Mouse (Mus musculus): Measurements from ENCODE around the gene Atrnl1. TPM values are rescaled to one million over a fixed set of nuclear protein-coding genes. Genes with fewer than 3 reads are reported as not detected.

Gene Atrnl1
- polyA plus RNA-seq, 1 experiment from 2014 or later, result 11.6 TPM

DNA sequence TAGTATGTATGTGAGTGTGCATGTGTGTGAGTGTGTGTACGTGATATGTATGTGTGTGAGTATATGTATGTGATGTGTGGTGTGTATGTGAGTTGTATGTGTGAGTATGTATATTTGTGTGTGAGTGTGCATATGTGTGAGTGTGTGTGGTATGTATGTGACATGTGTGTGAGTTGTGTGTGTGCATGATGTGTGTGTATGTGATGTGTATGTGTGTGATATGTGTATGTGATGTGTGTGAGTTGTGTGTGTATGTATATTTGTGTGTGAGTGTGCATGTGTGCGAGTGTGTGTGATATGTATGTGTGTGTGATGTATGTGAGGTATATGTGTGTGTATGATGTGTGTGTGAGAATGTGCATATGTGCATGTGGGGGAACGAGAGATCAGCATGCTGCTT is 326.0 kb downstream of the Atrnl1 start:
- no peak for ATAC-seq (ENCODE audit: low FRiP score, low TSS enrichment)

DNA sequence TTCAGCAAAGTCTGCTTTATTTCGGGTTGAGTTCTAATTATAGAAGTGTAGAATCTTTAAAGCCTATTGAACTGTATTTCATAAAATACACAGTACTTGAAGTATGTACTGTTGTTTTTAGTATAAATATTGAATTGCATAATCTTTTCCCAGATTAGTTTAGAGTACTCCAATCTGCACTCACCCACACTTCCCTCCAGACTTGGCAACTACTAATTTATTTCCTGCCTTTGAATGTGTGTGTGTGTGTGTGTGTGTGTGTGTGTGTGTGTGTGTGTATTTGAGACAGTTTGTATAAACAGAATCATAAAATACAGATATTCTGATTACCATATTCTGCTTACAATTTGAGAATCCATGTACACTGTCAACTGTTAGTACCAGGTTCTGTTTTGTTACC is 328.3 kb downstream of the Atrnl1 start:
- WGBS, result 90% methylated on average over 1 of the region's 1 CpGs
- ATAC-seq (ENCODE audit: low FRiP score, low TSS enrichment), result no peak
- Histone ChIP-seq H3K27ac (replicated peaks; ENCODE audit: low read depth, low read length) (no peak overlapping the region), H3K9ac (replicated peaks; ENCODE audit: low read length) (no peak overlapping the region), H3K4me1 (ENCODE audit: control insufficient read depth, insufficient read depth, low read length) (peaks cover 10% of the 10 kb centered on the region), H3K9me3 (ENCODE audit: control insufficient read depth, low read length) (no peaks in the 10 kb centered on the region; the same call in 1 of the 2 replicates), H3K36me3 (ENCODE audit: control insufficient read depth, insufficient read depth, low read length) (no peaks in the 10 kb centered on the region), H3K4me2 (ENCODE audit: low read length) (no peak overlapping the region), H3K27me3 (ENCODE audit: control insufficient read depth, insufficient read depth, low read length) (no peaks in the 10 kb centered on the region), H3K4me3 (replicated peaks; ENCODE audit: low read depth, low read length) (no peak overlapping the region)
- DNase-seq, result no peak

More for the DNA sequence above, 326.0 kb downstream of the Atrnl1 start:
- H3K4me2 ChIP-seq (ENCODE audit: low read length), result no peak overlapping the region
- no peak overlapping the region for H3K27ac ChIP-seq (replicated peaks; ENCODE audit: low read depth, low read length)
- no peaks in the 10 kb centered on the region for H3K36me3 ChIP-seq (ENCODE audit: control insufficient read depth, insufficient read depth, low read length)
- DNase-seq, result no peak
- no peak overlapping the region for H3K9ac ChIP-seq (replicated peaks; ENCODE audit: low read length)
- WGBS, result 88% methylated on average over 3 of the region's 3 CpGs
- peaks cover 6% of the 10 kb centered on the region for H3K4me1 ChIP-seq (ENCODE audit: control insufficient read depth, insufficient read depth, low read length)
- H3K9me3 ChIP-seq (ENCODE audit: control insufficient read depth, low read length), result no peaks in the 10 kb centered on the region; the same call in 1 of the 2 replicates
- H3K27me3 ChIP-seq (ENCODE audit: control insufficient read depth, insufficient read depth, low read length), result no peaks in the 10 kb centered on the region
- H3K4me3 ChIP-seq (replicated peaks; ENCODE audit: low read depth, low read length), result no peak overlapping the region

GRCm38 (mm10) chr19:57941529-57941928 is 330.7 kb downstream of the Atrnl1 start:
- DNase-seq, result peak; percentile 75
- H3K27me3 ChIP-seq (ENCODE audit: control insufficient read depth, insufficient read depth, low read length), result no peaks in the 10 kb centered on the region
- H3K4me1 ChIP-seq (ENCODE audit: control insufficient read depth, insufficient read depth, low read length), result peaks cover 10% of the 10 kb centered on the region
- H3K4me2 ChIP-seq (ENCODE audit: low read length), result no peak overlapping the region
- H3K9me3 ChIP-seq (ENCODE audit: control insufficient read depth, low read length), result no peaks in the 10 kb centered on the region; the same call in 1 of the 2 replicates
- no peak overlapping the region for H3K9ac ChIP-seq (replicated peaks; ENCODE audit: low read length)
- no peak for ATAC-seq (ENCODE audit: low FRiP score, low TSS enrichment)
- H3K4me3 ChIP-seq (replicated peaks; ENCODE audit: low read depth, low read length), result no peak overlapping the region
- peak overlapping the region; percentile 21; the same call in 1 of the 2 replicates for H3K27ac ChIP-seq (replicated peaks; ENCODE audit: low read depth, low read length)
- WGBS, result 51% methylated on average over 8 of the region's 8 CpGs
- no peaks in the 10 kb centered on the region for H3K36me3 ChIP-seq (ENCODE audit: control insufficient read depth, insufficient read depth, low read length)

DNA sequence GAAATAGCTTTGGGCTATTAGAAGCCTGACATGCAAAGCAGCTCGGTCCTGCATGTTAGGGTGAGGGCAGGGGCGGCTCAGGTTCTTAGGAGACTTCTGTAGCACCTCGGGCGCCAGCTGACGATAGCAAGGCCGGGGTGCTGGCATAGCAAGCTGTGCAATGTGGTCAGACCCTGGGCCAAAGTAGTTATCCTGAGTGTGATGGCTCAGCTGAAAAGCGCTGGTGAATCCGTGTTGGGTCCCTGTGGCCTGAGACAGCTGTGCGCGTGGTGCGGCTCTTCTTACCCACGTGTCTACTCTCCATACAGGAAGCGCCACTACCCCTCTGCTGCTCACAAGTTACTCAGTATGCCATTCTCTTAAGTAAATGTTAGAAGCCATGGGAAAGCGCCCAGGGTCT is 331.4 kb downstream of the Atrnl1 start:
- Histone ChIP-seq H3K27me3 (ENCODE audit: control insufficient read depth, insufficient read depth, low read length) (no peaks in the 10 kb centered on the region), H3K27ac (replicated peaks; ENCODE audit: low read depth, low read length) (no peak overlapping the region; the same call in 1 of the 2 replicates), H3K4me2 (ENCODE audit: low read length) (no peak overlapping the region), H3K9ac (replicated peaks; ENCODE audit: low read length) (no peak overlapping the region), H3K4me1 (ENCODE audit: control insufficient read depth, insufficient read depth, low read length) (peaks cover 10% of the 10 kb centered on the region), H3K9me3 (ENCODE audit: control insufficient read depth, low read length) (no peaks in the 10 kb centered on the region; the same call in 1 of the 2 replicates), H3K36me3 (ENCODE audit: control insufficient read depth, insufficient read depth, low read length) (no peaks in the 10 kb centered on the region), H3K4me3 (replicated peaks; ENCODE audit: low read depth, low read length) (no peak overlapping the region)
- 88% methylated on average over 14 of the region's 14 CpGs for WGBS
- DNase-seq (no peak), ATAC-seq (ENCODE audit: low FRiP score, low TSS enrichment) (no peak)

GRCm38 (mm10) chr19:57943308-57943707 is 332.5 kb downstream of the Atrnl1 start:
- no peak overlapping the region for H3K4me3 ChIP-seq (replicated peaks; ENCODE audit: low read depth, low read length)
- H3K4me2 ChIP-seq (ENCODE audit: low read length), result no peak overlapping the region
- no peak overlapping the region for H3K27ac ChIP-seq (replicated peaks; ENCODE audit: low read depth, low read length)
- peaks cover 10% of the 10 kb centered on the region for H3K4me1 ChIP-seq (ENCODE audit: control insufficient read depth, insufficient read depth, low read length)
- no peaks in the 10 kb centered on the region; the same call in 1 of the 2 replicates for H3K9me3 ChIP-seq (ENCODE audit: control insufficient read depth, low read length)
- no peaks in the 10 kb centered on the region for H3K36me3 ChIP-seq (ENCODE audit: control insufficient read depth, insufficient read depth, low read length)
- no peak overlapping the region for H3K9ac ChIP-seq (replicated peaks; ENCODE audit: low read length)
- WGBS, result 68% methylated on average over 2 of the region's 2 CpGs
- ATAC-seq (ENCODE audit: low FRiP score, low TSS enrichment), result no peak
- no peaks in the 10 kb centered on the region for H3K27me3 ChIP-seq (ENCODE audit: control insufficient read depth, insufficient read depth, low read length)
- DNase-seq, result no peak

GRCm38 (mm10) chr19:57944680-57945079 is 333.8 kb downstream of the Atrnl1 start:
- Histone ChIP-seq H3K4me2 (ENCODE audit: low read length) (no peak overlapping the region), H3K27me3 (ENCODE audit: control insufficient read depth, insufficient read depth, low read length) (no peaks in the 10 kb centered on the region), H3K9me3 (ENCODE audit: control insufficient read depth, low read length) (no peaks in the 10 kb centered on the region; the same call in 1 of the 2 replicates), H3K36me3 (ENCODE audit: control insufficient read depth, insufficient read depth, low read length) (no peaks in the 10 kb centered on the region), H3K27ac (replicated peaks; ENCODE audit: low read depth, low read length) (no peak overlapping the region), H3K4me3 (replicated peaks; ENCODE audit: low read depth, low read length) (no peak overlapping the region), H3K4me1 (ENCODE audit: control insufficient read depth, insufficient read depth, low read length) (peaks cover 10% of the 10 kb centered on the region), H3K9ac (replicated peaks; ENCODE audit: low read length) (no peak overlapping the region)
- no peak for ATAC-seq (ENCODE audit: low FRiP score, low TSS enrichment)
- WGBS, result 83% methylated on average over 6 of the region's 6 CpGs
- DNase-seq, result no peak

DNA sequence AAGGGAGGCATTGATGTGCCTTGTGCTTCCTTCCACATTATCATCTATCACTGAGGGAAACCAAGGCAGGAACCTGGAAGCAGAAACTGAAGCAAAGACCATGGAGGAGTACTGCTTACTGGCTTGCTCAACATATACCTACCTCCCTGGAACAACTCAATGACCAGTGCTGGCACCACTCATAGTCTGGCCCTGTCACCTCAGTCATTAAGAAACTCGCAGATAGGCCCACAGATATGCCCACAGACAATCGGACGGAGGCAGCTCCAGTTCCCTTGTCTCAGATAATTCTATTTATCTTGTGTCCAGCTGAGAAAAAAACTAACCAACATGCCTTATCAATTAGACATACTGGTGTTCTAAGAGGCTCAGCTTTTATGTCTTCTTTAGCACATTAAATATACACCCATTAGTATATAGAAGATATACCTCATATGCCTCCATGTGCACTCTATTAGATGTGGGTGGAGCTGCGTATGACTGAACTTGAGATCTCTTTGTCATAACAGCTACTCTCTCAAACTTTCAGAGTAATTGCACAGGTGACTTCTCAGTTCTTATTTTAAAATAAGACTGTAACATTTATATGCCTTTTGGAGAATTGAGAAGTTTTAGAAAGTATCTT is 334.9 kb downstream of the Atrnl1 start:
- Histone ChIP-seq H3K27me3 (ENCODE audit: control insufficient read depth, insufficient read depth, low read length) (no peaks in the 10 kb centered on the region), H3K27ac (replicated peaks; ENCODE audit: low read depth, low read length) (no peak overlapping the region), H3K36me3 (ENCODE audit: control insufficient read depth, insufficient read depth, low read length) (no peaks in the 10 kb centered on the region), H3K9me3 (ENCODE audit: control insufficient read depth, low read length) (no peaks in the 10 kb centered on the region), H3K4me1 (ENCODE audit: control insufficient read depth, insufficient read depth, low read length) (peaks cover 10% of the 10 kb centered on the region), H3K9ac (replicated peaks; ENCODE audit: low read length) (no peak overlapping the region), H3K4me2 (ENCODE audit: low read length) (no peak overlapping the region), H3K4me3 (replicated peaks; ENCODE audit: low read depth, low read length) (no peak overlapping the region)
- ATAC-seq (ENCODE audit: low FRiP score, low TSS enrichment), result no peak
- DNase-seq, result no peak
- 97% methylated on average over 4 of the region's 4 CpGs for WGBS

GRCm38 (mm10) chr19:57948489-57948888 is 337.7 kb downstream of the Atrnl1 start:
- H3K27ac ChIP-seq (replicated peaks; ENCODE audit: low read depth, low read length), result no peak overlapping the region
- ATAC-seq (ENCODE audit: low FRiP score, low TSS enrichment) (no peak), DNase-seq (no peak)
- no peak overlapping the region for H3K9ac ChIP-seq (replicated peaks; ENCODE audit: low read length)
- no peaks in the 10 kb centered on the region for H3K27me3 ChIP-seq (ENCODE audit: control insufficient read depth, insufficient read depth, low read length)
- no peak overlapping the region for H3K4me3 ChIP-seq (replicated peaks; ENCODE audit: low read depth, low read length)
- H3K4me2 ChIP-seq (ENCODE audit: low read length), result no peak overlapping the region
- 91% methylated on average over 2 of the region's 2 CpGs for WGBS
- no peaks in the 10 kb centered on the region for H3K9me3 ChIP-seq (ENCODE audit: control insufficient read depth, low read length)
- H3K36me3 ChIP-seq (ENCODE audit: control insufficient read depth, insufficient read depth, low read length), result no peaks in the 10 kb centered on the region
- H3K4me1 ChIP-seq (ENCODE audit: control insufficient read depth, insufficient read depth, low read length), result no peaks in the 10 kb centered on the region

- DNase-seq, result no peak
- peak overlapping the region; percentile 17; the same call in 1 of the 2 replicates for H3K27ac ChIP-seq (replicated peaks; ENCODE audit: low read depth, low read length)
- no peak overlapping the region for H3K4me2 ChIP-seq (ENCODE audit: low read length)
- ATAC-seq (ENCODE audit: low FRiP score, low TSS enrichment), result no peak
- no peaks in the 10 kb centered on the region for H3K9me3 ChIP-seq (ENCODE audit: control insufficient read depth, low read length)
- no peak overlapping the region for H3K4me3 ChIP-seq (replicated peaks; ENCODE audit: low read depth, low read length)
- no peaks in the 10 kb centered on the region for H3K27me3 ChIP-seq (ENCODE audit: control insufficient read depth, insufficient read depth, low read length)
- no peak overlapping the region for H3K9ac ChIP-seq (replicated peaks; ENCODE audit: low read length)
- 56% methylated on average over 13 of the region's 13 CpGs for WGBS
- H3K4me1 ChIP-seq (ENCODE audit: control insufficient read depth, insufficient read depth, low read length), result no peaks in the 10 kb centered on the region
- H3K36me3 ChIP-seq (ENCODE audit: control insufficient read depth, insufficient read depth, low read length), result no peaks in the 10 kb centered on the region
Measured at GRCm38 (mm10) chr19:57949260-57949917, 338.6 kb downstream of the Atrnl1 start.
